Mouse (Mus musculus) neural tube, embryonic 10.5 days (tissue): ENCODE data around the gene Psph.

Source experiments
- DNase-seq: peaks from one replicate; pipeline ENCODE4 v3.0.0-alpha.2; 2017; ENCODE audit warnings: low spot score; ENCODE audit errors: extremely low spot score

Psph gene

DNA sequence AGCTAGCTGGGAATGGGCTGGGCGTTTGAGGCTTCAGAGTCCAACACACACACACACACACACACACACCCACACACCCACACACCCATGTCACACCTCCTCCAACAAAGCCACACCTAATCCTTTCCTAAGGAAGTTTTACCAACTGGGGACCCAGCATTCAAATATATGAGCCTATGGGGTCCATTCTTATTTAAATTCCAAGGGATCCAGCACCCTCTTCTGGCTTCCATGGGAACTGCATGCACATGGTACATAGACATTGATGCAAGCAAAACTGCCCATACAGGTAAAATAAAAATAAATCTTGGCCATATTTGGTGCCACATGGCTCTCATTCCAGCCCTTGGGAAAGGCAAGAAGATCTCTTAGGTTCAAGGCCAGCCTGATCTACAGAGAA, 46.3 kb downstream of the Psph start:
- peak; percentile 26 for DNase-seq

DNA sequence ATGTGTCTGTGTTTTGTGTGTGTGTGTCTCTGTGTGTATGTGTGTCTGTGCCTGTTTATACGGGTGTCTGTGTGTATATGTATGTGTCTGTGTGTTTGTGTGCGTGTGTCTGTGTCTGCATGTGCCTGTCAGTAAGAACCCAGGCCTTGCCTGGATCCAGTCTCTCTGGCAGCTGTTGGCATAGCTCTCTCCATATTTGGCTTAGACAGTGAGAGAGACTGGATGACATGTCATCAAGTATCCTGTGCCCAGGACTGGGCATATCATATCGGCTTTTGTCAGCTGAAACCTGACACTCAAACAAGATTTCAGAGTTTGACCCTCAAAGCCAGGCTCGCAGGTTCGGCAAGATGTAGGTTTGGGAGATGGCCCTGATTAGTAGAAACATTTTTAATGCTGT, 56.2 kb downstream of the Psph start:
- DNase-seq, result no peak

DNA sequence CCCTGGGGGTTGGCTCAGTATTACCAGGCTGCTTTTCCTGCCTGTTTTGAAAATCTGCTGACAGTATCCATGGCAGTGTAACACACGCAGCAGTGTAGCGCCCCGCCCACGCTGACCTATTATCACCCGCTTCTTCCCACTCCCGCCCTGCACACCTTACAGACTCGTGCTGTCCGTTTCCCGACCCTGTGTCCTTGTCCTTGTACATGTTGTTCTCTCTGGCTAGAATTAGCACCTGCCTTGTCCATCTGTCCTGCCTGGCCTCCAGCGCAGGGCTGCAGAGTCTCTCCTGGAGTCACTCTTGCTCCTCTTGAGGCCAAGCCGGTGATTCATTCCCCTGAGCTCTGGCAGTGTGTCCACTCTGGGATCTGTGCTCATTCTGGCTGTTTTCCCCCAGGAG, 56.9 kb downstream of the Psph start:
- no peak for DNase-seq

DNA sequence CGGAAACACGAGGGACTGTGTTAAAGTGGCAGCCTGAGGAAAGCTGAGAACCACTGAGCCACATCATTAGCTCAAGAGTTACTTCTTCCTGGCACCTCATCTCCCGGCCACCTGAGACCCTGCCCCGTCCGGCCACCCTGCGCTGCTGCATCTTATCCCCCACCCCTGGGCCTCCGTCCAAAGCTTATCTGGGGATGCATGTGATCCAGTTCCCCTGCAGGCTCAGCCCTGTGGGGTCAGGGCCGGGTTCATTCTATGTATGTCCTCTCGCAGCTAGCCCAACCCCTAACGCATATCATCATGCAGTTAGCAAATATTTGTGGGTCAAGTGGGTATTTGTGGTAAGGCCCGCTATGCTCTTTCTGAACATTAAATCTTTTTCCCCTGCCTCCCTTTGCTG, 58.0 kb downstream of the Psph start:
- no peak for DNase-seq

DNA sequence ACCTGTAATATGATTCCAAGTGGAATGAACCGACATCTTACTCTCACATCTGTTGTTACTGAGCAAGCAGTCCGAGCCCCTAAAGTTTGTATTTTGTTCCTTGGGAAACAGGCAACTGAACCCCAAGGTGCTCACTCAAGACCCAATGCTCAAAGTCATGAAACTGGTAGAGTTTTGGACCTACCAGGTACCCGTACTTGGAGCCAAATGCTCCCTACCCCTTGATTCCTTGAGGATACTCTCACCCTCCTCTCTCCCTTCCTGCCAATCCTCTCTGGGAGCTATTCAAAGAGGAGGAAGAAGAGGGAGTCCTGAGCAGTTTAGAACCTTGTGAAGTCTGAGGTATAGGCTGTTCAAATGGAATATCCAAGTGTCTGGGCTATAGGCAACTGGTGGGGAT, 60.5 kb downstream of the Psph start:
- DNase-seq, result no peak

DNA sequence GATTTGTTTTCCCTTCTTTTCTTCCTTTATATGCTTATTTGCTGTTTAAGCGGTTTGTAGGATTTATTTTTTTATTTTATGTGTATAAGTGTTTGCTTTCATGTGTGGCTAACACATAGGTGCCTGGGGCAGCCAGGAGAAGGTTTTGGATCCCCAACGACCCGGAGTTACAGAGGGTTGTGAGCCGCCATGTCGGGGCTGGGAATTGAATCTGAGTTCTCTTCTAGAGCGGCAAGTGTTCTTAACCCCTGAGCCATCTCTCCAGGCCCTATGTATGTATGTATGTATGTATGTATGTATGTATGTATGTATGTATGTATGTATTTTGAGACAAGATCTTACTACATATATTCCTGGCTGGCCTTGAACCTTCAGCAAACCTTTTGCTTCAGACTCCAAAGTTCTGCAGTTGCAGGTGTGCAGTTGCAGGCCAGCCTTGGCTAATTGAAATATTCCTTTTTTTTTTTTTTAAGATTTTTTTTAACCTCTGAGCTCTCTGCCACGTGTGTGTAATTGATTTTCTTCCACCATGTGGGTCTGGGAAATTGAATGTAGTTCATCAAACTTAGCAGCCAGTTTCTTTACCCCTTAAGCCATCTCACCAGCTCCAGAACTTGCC, 61.4 kb downstream of the Psph start:
- no peak for DNase-seq

DNA sequence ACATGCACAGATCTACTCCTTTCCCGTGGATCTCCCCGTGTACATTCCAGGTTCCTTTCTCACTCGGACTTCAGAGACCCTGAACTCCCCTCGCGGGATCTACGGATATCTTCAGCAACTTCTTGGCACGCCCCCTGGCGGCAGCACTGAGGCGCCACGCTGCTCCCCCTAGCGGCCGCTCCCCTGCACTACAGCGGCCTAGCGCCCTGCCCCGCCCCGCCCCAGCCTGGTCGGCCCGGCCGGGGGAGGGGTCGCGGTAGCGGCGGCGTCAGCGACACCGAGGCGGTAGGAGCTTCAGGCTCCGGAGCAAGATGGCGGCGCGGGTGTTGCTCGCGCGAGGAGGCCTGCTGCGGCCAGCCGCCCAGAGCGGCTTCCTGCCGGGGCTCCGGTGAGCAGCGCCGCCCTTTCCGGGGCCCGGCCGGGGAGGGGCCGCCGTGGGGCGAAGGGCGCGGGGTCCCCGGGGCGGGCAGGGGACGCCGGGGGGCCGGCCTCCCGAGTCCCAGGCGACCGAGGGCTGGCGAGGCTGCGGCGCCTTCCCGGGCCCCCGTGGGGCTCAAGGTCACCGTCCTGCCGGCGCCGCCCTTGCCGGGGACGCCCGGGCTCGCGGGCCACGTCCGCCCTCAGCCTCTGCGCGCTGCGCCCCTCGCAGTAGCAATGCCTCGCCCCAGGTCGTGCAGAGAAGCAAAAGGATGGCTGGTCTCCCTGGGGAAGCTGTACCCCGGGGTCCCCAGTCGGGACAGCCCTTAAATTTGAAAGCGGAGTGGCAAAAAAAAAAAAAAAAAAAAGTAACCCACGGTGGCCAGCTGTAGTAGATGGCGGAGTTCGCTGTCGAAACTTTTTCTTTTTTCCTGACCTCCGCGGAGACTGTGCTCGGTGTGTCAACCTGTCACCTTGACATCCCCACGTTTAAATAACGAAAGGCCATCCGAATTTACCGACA, 62.1 kb downstream of the Psph start, which contains the start of gene Nipsnap2:
Gene Nipsnap2, plus strand, starts transcription at position 230 of the 940 bp plus-strand sequence.
- DNase-seq, result peak; percentile 99

DNA sequence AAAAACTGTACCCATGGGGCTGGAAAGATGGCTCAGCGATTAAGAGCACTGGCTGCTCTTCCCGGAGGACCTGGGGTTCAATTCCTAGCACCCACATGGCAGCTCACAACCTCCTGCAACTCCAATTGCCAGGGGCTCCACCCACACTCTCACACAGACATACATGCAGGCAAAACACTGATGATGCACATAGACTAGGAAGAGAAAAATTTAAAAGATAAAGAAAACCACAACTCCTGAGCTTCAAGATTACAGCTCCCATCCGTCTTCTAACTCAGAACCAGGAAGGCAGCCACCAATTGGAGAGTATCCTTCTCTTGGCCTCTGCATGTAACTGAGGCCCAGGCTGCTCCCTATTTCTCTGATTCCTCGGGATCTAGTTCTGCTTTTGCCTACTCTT, 63.0 kb downstream of the Psph start:
- no peak for DNase-seq

DNA sequence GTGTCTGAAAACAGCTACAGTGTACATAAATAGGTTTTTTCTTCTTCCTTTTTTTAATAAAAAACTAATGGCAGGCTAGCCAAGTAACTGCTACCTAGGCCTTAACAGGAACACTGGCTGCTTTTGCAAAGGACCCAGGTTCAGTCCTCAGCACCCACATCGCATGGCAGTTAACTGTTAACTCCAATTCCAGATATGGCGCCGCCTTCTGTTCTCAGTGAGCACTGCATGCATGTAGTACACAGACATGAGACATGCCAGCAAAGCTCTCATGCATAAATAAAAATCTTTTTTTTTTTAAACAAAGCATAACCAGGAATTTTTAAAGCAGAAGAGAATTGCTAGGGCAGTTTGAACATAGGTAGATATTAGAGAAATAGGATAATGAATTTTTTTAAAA, 67.1 kb downstream of the Psph start:
- no peak for DNase-seq

DNA sequence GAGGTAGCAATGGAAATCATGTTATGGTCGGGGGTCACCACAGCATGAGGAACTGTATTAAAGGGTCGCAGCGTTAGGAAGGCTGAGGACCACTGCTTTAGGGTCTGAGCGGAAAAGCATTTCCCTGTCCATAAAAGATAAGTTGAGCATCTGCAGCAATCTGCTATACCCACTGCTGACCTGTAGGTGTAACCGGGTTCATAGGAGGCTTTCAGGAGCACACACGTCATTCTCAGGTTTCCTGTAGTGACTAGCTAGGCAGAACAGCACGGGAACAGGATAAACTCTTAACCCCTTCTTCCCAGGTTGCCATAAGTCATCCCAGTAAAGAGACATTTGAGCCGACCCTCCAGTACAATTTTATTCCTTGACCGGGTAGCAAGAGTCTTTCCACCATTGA, 70.2 kb downstream of the Psph start:
- no peak for DNase-seq
